Mouse (Mus musculus) spleen, postnatal 10 days (tissue): ENCODE measurements around the gene Fstl1.
A peak's percentile ranks its signal among the peaks of the same experiment; 100 is the strongest.

Experiments
- DNase-seq, 2 experiments: peaks; one replicate each; pipeline ENCODE4 v3.0.0; 2021 to 2022; ENCODE audit warnings: low spot score in 2 of 2

Fstl1 gene

DNA sequence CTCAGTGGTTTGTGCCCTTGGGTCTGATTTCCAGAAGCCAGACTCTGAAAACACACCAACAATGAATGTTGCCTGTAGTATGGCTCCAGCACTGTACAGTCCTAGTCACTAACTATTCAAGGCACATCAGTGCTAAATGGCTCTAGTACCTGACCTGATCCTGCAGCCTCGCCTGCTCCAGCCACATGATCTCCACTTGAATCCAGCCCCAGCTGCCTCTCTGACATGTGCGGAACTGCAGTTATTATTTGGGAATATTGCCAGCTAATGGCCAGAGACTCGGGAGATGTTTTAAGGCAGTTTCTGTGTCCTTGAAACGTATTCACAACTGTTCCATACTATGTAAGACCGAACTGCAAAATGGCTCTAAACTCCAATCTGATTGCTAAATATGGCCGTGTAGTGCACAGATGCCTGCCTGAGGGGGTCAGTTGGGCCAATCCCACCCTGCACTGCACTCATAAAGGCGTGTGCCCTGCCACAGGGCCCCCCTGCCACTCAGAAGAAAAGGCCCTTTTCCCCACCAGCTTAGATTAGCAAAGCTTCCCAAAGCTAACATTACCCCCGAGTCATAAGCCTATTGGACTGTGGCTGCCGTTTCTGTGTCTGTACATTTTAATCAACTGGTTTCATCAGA is 11.0 kb downstream of the Fstl1 start:
- no peak for DNase-seq

GRCm38 (mm10) chr16:37788367-37789014 is 11.8 kb downstream of the Fstl1 start:
- no peak for DNase-seq

- no peak for DNase-seq
Observed at GRCm38 (mm10) chr16:37789015-37789381, 12.3 kb downstream of the Fstl1 start.

- no peak for DNase-seq
Observed at GRCm38 (mm10) chr16:37789394-37789920, 12.8 kb downstream of the Fstl1 start.

DNA sequence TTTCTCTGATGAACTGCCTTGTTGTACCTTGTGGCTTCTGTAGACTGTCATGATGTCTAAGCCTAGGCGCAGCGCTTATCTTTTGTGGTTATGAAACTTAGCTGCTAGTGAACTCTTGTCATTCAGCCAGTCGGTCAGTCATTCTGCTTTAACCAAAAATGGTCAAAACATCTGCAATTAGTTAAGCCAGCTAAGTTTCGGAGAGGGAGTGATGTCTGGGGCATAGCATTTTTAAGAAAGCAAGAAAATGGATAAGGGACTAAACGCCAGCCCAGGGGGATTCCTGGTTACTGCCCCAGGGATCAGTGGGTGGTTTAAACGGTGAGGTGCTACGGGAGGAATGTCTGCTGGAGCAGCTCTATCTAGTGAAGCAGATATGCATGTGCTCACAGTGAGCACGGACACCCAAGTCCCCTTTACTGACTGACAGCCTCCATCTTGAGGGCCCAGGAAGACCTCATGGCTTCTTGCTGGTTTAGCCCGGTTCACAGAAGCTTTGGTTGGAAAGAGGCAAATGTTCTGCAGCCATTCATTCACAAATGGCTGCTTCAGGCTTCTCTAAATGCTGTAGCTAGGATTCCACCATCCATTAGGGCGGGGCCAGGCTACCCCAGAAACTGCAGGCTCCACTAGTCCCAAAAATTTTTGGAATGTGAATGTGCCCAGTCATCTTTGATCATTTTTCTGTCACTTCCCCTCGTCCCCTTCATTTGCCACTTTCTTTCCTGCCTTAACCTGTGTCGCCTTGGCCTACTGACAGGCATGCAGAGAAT is 13.5 kb downstream of the Fstl1 start:
- DNase-seq = no peak

- DNase-seq = no peak
Observed at GRCm38 (mm10) chr16:37790781-37791175, 14.1 kb downstream of the Fstl1 start.

DNA sequence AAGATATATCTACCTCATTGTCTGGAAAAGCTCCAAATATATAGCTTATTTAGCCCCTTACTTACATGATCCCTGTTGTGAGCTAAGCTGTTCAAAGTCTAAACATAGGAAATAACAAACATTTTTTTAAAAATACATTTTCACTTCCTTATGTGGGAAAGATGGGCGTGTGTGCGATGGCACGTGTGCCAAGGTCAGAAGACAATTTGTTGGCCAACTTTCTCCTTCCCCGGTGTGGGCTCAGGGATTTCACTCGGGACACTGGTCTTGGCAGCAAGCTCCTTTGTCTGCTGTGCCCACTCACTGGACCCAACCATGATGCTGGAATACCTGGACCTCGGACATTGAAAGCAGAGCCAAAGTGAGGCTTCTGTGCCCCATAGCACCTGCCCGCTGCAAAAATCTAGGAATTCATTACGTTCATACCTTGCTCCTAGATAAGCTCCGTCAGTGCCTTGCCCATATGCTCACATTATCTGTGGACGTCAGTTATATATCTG is 19.0 kb downstream of the Fstl1 start:
- no peak for DNase-seq

DNA sequence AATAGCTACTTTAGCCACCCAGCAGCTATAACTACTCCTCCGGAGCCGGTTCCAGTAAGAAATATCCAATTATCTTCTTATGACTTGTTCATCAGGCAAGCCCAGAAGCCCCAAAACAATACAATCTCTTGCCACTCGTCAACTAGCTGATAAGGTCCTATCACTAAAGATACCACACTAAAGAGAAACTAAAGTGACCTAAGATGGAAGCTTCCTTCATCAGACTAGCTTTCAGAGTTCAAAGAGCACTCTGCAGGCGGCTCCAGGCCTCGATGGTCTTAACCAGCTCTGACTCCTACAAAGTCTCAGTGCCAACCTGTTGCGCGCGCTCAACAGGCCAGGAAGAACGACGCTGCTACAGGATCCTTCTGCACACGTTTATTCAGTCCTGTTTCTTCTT is 19.6 kb downstream of the Fstl1 start:
- no peak for DNase-seq

- no peak for DNase-seq
Observed at GRCm38 (mm10) chr16:37801097-37801496, 24.4 kb downstream of the Fstl1 start.

- DNase-seq = no peak
Observed at GRCm38 (mm10) chr16:37802686-37803295, 26.1 kb downstream of the Fstl1 start.

GRCm38 (mm10) chr16:37803387-37803950 is 26.8 kb downstream of the Fstl1 start:
- DNase-seq = no peak

- DNase-seq = no peak
Observed at GRCm38 (mm10) chr16:37805746-37806495, 29.2 kb downstream of the Fstl1 start.

DNA sequence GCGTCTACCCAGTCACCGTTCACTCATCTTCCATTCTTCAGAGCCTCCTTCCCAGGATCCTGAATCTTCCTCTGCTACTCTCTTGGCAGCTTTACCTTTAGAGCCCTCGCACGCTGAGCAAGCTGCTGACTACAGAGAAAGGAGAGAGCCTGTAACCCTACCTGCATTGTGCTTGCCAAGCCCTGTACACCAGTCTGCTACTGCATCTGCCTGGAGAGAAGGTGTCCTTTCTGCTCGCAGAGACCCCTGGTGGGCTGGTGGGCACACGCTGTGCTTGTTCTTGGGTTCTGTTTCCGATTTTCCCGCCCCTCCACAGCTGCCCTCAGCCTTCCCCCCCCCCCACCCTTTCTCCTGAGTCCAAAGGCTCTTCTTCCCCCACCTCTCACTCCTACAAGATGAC is 30.6 kb downstream of the Fstl1 start:
- DNase-seq = no peak

- no peak for DNase-seq
Observed at GRCm38 (mm10) chr16:37808866-37809622, 32.4 kb downstream of the Fstl1 start.

DNA sequence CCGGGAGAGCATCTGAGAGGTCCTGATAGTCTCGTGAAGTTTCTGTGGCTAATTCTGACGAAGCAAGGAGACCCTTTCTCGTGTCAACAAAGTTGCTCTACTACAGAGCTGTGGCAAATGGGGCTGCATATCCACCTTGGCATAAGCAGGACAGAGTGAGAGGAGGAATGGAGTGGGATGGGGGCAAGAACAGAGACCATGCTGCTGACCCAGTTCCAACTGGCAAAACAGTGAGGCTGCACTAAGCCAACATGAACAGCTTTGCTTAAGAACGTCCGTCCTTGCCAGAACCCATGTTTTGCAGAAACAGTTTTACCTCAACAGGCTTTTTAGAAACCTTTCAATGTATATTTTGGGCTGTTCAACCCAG is 32.9 kb downstream of the Fstl1 start:
- no peak for DNase-seq

GRCm38 (mm10) chr16:37811874-37812273 is 35.2 kb downstream of the Fstl1 start:
- DNase-seq = no peak

- peak in 1 of 2 experiments; percentile 22 for DNase-seq
Observed at GRCm38 (mm10) chr16:37812474-37812886, 35.8 kb downstream of the Fstl1 start.

DNA sequence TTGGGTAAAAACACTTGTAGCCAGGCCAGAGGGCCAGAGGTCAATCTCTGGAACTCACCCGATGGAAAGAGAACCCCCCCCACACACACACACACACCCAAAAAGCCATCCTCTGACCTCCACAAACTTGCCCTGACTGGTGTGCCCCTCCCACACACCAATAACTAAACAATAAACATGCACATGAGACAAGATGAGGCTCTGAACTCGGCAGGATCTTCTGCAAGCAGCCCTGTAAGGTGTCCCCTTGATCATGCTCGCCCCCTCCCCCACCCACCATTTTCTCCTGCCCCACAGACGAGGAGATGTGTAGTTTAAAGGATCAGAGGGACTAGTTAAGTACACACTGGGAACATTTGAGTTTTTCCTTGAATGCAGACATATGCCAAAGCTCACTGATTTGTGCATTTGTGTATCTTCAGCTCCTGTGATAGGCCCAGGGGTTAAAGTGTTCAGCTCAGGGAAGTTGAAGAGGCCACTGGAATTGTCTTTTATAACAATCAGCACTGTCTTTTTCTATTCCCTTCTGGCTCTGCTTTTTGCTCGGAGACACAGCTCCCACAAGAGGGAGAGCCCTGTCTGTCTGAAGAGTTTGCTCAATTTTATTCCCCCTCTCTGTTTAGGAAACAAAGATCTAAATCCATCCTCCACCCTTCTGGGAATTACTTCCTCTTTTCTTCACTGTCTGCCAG is 37.2 kb downstream of the Fstl1 start:
- no peak for DNase-seq

DNA sequence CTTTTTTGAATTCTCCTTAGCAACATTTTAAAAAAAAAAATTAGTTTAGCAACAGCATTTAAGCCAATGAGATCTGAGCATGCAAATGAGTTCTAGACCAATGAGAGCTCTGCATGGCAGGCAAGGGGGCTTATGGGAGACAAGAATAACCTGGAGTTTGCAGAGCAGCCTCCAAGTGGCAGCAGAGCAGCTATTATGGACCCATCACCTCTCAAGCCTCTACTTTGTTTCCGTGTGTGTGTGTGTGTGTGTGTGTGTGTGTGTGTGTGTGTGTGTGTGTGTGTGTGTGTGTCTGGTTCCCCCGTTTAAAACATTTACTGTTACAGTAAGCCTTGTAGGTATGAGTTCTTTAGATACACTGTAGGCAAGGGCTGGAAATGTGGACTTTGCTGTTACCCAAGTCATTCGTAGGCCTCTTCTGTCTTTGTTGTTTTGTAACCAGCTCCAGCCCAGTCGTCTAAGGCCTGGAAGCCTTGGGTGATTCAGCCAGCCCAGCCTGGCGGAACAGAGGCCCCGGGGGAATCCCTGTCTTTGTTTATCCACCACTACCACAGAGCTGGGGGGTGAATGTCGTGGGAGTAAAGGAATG is 37.8 kb downstream of the Fstl1 start:
- peak; percentile 8 to 63 for DNase-seq
